Mouse (Mus musculus): ENCODE data around the gene Cetn4.

- no peak for TF ChIP-seq CTCF (IDR thresholded peaks at IDR 0.05; ENCODE audit: extremely low read depth, insufficient read depth, low read length)
- no peak for TF ChIP-seq POLR2A (IDR thresholded peaks at IDR 0.05; ENCODE audit: extremely low read depth, insufficient read depth, low read length)
These were observed 36.6 kb upstream of the Cetn4 start for GRCm38 (mm10) chr3:37349166-37349548.
